Mouse (Mus musculus) megakaryocyte, embryonic 14.5 days (primary cell): ENCODE data around the gene March11.

Experiments used
- FLI1 ChIP-seq: IDR thresholded peaks from 2 replicates; pipeline ENCODE4 v1.6.1; 2012; ENCODE audit warnings: low read length, inconsistent platforms, mixed read lengths
- GATA1 ChIP-seq: IDR thresholded peaks from 3 replicates; pipeline ENCODE4 v1.6.1; 2012; ENCODE audit warnings: mixed read lengths, low read length, inconsistent platforms, borderline replicate concordance

DNA sequence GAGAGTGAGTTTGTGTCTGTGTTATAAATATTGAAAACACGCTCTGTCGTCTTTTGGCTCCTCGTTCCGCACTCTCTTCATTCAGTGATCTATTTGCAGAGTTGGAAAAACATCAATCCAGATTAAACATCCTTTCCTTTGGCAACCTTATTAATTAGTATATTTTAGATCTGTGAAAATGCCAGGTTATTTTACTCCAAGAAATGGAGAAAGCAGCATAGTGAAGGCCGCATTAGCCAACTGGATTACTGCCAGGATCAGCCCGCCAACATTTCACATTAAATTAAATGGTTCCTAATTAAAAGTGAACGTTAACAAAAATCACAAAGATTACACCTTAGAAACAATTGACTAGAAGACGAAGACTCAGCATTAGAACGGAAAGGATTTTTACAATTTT is 81.2 kb downstream of the March11 start:
- TF ChIP-seq GATA1 = no peak
- TF ChIP-seq FLI1 = no peak
